Mouse (Mus musculus): ENCODE data around the gene Phf24. TPM values are rescaled to one million over a fixed set of nuclear protein-coding genes. Genes with fewer than 3 reads are reported as not detected.

Phf24 gene
- polyA plus RNA-seq (2015; fragmentation: Nextera tagmentation; extraction: Ambion mirVana) = 0.05 and 0.06 TPM in 2 replicates

GRCm38 (mm10) chr4:42916617-42917401 lies at the start of gene Phf24:
TSS of gene Phf24 (plus strand) at chr4:42916660.
- ATAC-seq (ENCODE audit: low read depth) = peak; percentile 35; the same call in 1 of the 2 replicates

GRCm38 (mm10) chr4:42867390-42867789 lies 49.1 kb upstream of the Phf24 start:
- Histone ChIP-seq H3K9ac (ENCODE audit: low read depth, low read length) (peak overlapping the region; percentile 52), H3K4me2 (ENCODE audit: low read depth, low read length) (peak overlapping the region; percentile 51), H3K9me3 (replicated peaks; ENCODE audit: control insufficient read depth, low read length) (no peaks in the 10 kb centered on the region), H3K27me3 (ENCODE audit: control insufficient read depth, insufficient read depth, low read depth, low read length) (no peaks in the 10 kb centered on the region), H3K4me3 (ENCODE audit: low read depth, low read length) (0 out of 2 replicates have a peak overlapping the region, but pooled peaks have one; percentile 8), H3K27ac (ENCODE audit: low read length) (peak overlapping the region; percentile 93), H3K36me3 (ENCODE audit: control insufficient read depth, insufficient read depth) (no peaks in the 10 kb centered on the region), H3K4me1 (ENCODE audit: control insufficient read depth, low read depth, low read length) (peaks cover 63% of the 10 kb centered on the region)
- 18% methylated on average over 3 of the region's 3 CpGs for WGBS (ENCODE audit: insufficient replicate concordance)
- peak; percentile 96 for ATAC-seq (ENCODE audit: low read depth)

More at GRCm38 (mm10) chr4:42916617-42917401, at the start of gene Phf24:
- Histone ChIP-seq H3K4me2 (ENCODE audit: low read depth, low read length) (peak within 1 kb of the TSS; percentile 61), H3K4me1 (ENCODE audit: control insufficient read depth, low read depth, low read length) (no peaks in the 10 kb centered on the region), H3K36me3 (ENCODE audit: control insufficient read depth, insufficient read depth) (no peaks in the 10 kb centered on the region), H3K27me3 (ENCODE audit: control insufficient read depth, insufficient read depth, low read depth, low read length) (peaks cover 57% of the 10 kb centered on the region), H3K9ac (ENCODE audit: low read depth, low read length) (peak within 1 kb of the TSS; percentile 38; the same call in 1 of the 2 replicates), H3K27ac (ENCODE audit: low read length) (no peak within 1 kb of the TSS), H3K9me3 (replicated peaks; ENCODE audit: control insufficient read depth, low read length) (no peaks in the 10 kb centered on the region), H3K4me3 (ENCODE audit: low read depth, low read length) (peak within 1 kb of the TSS; percentile 56)
- 2% methylated on average over 40 of the region's 90 CpGs for WGBS (ENCODE audit: insufficient replicate concordance)

DNA sequence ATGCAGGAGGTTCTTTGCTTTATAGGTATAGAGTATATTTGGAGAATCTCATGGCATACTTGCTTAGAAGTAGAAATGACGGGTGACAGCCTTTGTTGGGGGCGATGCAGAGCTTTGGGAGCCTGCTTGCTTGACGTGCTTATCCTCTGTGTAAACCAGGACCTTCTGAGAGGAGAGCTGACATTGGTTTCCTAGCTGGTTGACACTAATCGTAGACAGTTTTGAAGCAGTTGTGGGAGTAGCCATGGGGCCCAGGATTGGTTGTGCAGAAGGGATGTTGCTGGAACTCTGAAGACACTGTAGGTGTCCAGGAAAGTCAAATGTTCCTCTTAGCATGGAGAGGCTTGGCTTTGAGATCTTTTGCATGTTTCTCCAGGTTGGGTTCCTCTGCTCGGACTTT lies 48.3 kb upstream of the Phf24 start:
- H3K4me2 ChIP-seq (ENCODE audit: low read depth, low read length) = peak overlapping the region; percentile 51
- no peaks in the 10 kb centered on the region for H3K36me3 ChIP-seq (ENCODE audit: control insufficient read depth, insufficient read depth)
- 67% methylated on average over 5 of the region's 5 CpGs for WGBS (ENCODE audit: insufficient replicate concordance)
- peak overlapping the region; percentile 93 for H3K27ac ChIP-seq (ENCODE audit: low read length)
- H3K9ac ChIP-seq (ENCODE audit: low read depth, low read length) = peak overlapping the region; percentile 52; the same call in 1 of the 2 replicates
- no peaks in the 10 kb centered on the region for H3K27me3 ChIP-seq (ENCODE audit: control insufficient read depth, insufficient read depth, low read depth, low read length)
- H3K4me1 ChIP-seq (ENCODE audit: control insufficient read depth, low read depth, low read length) = peaks cover 60% of the 10 kb centered on the region
- no peak overlapping the region for H3K4me3 ChIP-seq (ENCODE audit: low read depth, low read length)
- no peak for ATAC-seq (ENCODE audit: low read depth)
- H3K9me3 ChIP-seq (replicated peaks; ENCODE audit: control insufficient read depth, low read length) = no peaks in the 10 kb centered on the region

- ATAC-seq (ENCODE audit: low read depth) = no peak
- H3K27ac ChIP-seq (ENCODE audit: low read length) = no peak overlapping the region
- WGBS (ENCODE audit: insufficient replicate concordance) = 58% methylated on average over 5 of the region's 5 CpGs
Observed at GRCm38 (mm10) chr4:42870748-42871147, 45.7 kb upstream of the Phf24 start.

DNA sequence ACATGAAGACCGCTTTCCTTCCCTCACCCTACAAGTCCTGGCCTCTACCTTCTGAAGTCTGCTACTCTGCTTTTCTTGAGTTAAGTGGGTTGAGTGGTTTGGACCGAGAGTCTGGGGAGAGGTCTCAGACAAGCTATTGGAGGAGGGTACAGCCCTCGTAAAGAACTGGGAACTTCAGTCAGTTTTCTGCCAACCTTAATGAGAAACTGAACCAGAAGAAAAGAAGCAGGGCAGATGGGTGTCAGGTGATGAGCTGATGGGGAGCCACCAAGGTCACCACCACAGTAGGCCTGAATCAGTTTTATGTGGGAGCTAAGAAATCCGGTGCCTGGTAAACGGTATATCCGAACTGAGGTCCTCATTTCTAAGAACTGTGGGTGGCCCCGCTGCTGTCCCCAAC lies 44.3 kb upstream of the Phf24 start:
- no peak overlapping the region for H3K4me3 ChIP-seq (ENCODE audit: low read depth, low read length)
- no peaks in the 10 kb centered on the region for H3K27me3 ChIP-seq (ENCODE audit: control insufficient read depth, insufficient read depth, low read depth, low read length)
- H3K9me3 ChIP-seq (replicated peaks; ENCODE audit: control insufficient read depth, low read length) = no peaks in the 10 kb centered on the region
- WGBS (ENCODE audit: insufficient replicate concordance) = 86% methylated on average over 7 of the region's 7 CpGs
- H3K4me1 ChIP-seq (ENCODE audit: control insufficient read depth, low read depth, low read length) = peaks cover 42% of the 10 kb centered on the region
- ATAC-seq (ENCODE audit: low read depth) = no peak
- no peak overlapping the region for H3K27ac ChIP-seq (ENCODE audit: low read length)
- H3K9ac ChIP-seq (ENCODE audit: low read depth, low read length) = no peak overlapping the region
- H3K36me3 ChIP-seq (ENCODE audit: control insufficient read depth, insufficient read depth) = no peaks in the 10 kb centered on the region
- no peak overlapping the region for H3K4me2 ChIP-seq (ENCODE audit: low read depth, low read length)

More at GRCm38 (mm10) chr4:42870748-42871147, 45.7 kb upstream of the Phf24 start:
- Histone ChIP-seq H3K4me2 (ENCODE audit: low read depth, low read length) (no peak overlapping the region), H3K9me3 (replicated peaks; ENCODE audit: control insufficient read depth, low read length) (no peaks in the 10 kb centered on the region), H3K27me3 (ENCODE audit: control insufficient read depth, insufficient read depth, low read depth, low read length) (no peaks in the 10 kb centered on the region), H3K36me3 (ENCODE audit: control insufficient read depth, insufficient read depth) (no peaks in the 10 kb centered on the region), H3K4me3 (ENCODE audit: low read depth, low read length) (no peak overlapping the region), H3K9ac (ENCODE audit: low read depth, low read length) (no peak overlapping the region), H3K4me1 (ENCODE audit: control insufficient read depth, low read depth, low read length) (peaks cover 54% of the 10 kb centered on the region)

GRCm38 (mm10) chr4:42872746-42873435 lies 43.6 kb upstream of the Phf24 start:
- ATAC-seq (ENCODE audit: low read depth) = no peak
- no peak overlapping the region for H3K4me3 ChIP-seq (ENCODE audit: low read depth, low read length)
- H3K4me2 ChIP-seq (ENCODE audit: low read depth, low read length) = no peak overlapping the region

GRCm38 (mm10) chr4:42874134-42874533 lies 42.3 kb upstream of the Phf24 start, which contains the start of gene Fam205c:
TSS of gene Fam205c (minus strand) at chr4:42874234.
- Histone ChIP-seq H3K27ac (ENCODE audit: low read length) (no peak within 1 kb of the TSS), H3K9me3 (replicated peaks; ENCODE audit: control insufficient read depth, low read length) (no peaks in the 10 kb centered on the region), H3K27me3 (ENCODE audit: control insufficient read depth, insufficient read depth, low read depth, low read length) (no peaks in the 10 kb centered on the region), H3K36me3 (ENCODE audit: control insufficient read depth, insufficient read depth) (no peaks in the 10 kb centered on the region), H3K4me3 (ENCODE audit: low read depth, low read length) (no peak within 1 kb of the TSS), H3K4me1 (ENCODE audit: control insufficient read depth, low read depth, low read length) (peaks cover 37% of the 10 kb centered on the region), H3K9ac (ENCODE audit: low read depth, low read length) (no peak within 1 kb of the TSS), H3K4me2 (ENCODE audit: low read depth, low read length) (no peak within 1 kb of the TSS)
- WGBS (ENCODE audit: insufficient replicate concordance) = 73% methylated on average over 7 of the region's 7 CpGs
- no peak for ATAC-seq (ENCODE audit: low read depth)

More at GRCm38 (mm10) chr4:42872746-42873435, 43.6 kb upstream of the Phf24 start:
- no peaks in the 10 kb centered on the region for H3K27me3 ChIP-seq (ENCODE audit: control insufficient read depth, insufficient read depth, low read depth, low read length)
- no peaks in the 10 kb centered on the region for H3K9me3 ChIP-seq (replicated peaks; ENCODE audit: control insufficient read depth, low read length)
- 74% methylated on average over 16 of the region's 16 CpGs for WGBS (ENCODE audit: insufficient replicate concordance)
- H3K36me3 ChIP-seq (ENCODE audit: control insufficient read depth, insufficient read depth) = no peaks in the 10 kb centered on the region
- H3K4me1 ChIP-seq (ENCODE audit: control insufficient read depth, low read depth, low read length) = peaks cover 42% of the 10 kb centered on the region
- no peak overlapping the region for H3K27ac ChIP-seq (ENCODE audit: low read length)
- H3K9ac ChIP-seq (ENCODE audit: low read depth, low read length) = no peak overlapping the region

- WGBS (ENCODE audit: insufficient replicate concordance) = 27% methylated on average over 5 of the region's 5 CpGs
- ATAC-seq (ENCODE audit: low read depth) = peak; percentile 45
Observed at GRCm38 (mm10) chr4:42876586-42877291, 39.7 kb upstream of the Phf24 start.

More at GRCm38 (mm10) chr4:42876586-42877291, 39.7 kb upstream of the Phf24 start:
- Histone ChIP-seq H3K4me1 (ENCODE audit: control insufficient read depth, low read depth, low read length) (peaks cover 25% of the 10 kb centered on the region), H3K4me3 (ENCODE audit: low read depth, low read length) (no peak overlapping the region), H3K36me3 (ENCODE audit: control insufficient read depth, insufficient read depth) (no peaks in the 10 kb centered on the region), H3K9me3 (replicated peaks; ENCODE audit: control insufficient read depth, low read length) (no peaks in the 10 kb centered on the region), H3K4me2 (ENCODE audit: low read depth, low read length) (no peak overlapping the region), H3K27ac (ENCODE audit: low read length) (no peak overlapping the region), H3K9ac (ENCODE audit: low read depth, low read length) (no peak overlapping the region), H3K27me3 (ENCODE audit: control insufficient read depth, insufficient read depth, low read depth, low read length) (no peaks in the 10 kb centered on the region)

Measured in liver, embryonic 16.5 days (tissue).